Mouse (Mus musculus) lung, postnatal 25 days (tissue): ENCODE results near the gene Fxyd2.

ENCODE experiments used
- DNase-seq: peaks from one replicate; pipeline ENCODE4 v3.0.0; 2022; ENCODE audit warnings: low spot score

Gene Fxyd2

DNA sequence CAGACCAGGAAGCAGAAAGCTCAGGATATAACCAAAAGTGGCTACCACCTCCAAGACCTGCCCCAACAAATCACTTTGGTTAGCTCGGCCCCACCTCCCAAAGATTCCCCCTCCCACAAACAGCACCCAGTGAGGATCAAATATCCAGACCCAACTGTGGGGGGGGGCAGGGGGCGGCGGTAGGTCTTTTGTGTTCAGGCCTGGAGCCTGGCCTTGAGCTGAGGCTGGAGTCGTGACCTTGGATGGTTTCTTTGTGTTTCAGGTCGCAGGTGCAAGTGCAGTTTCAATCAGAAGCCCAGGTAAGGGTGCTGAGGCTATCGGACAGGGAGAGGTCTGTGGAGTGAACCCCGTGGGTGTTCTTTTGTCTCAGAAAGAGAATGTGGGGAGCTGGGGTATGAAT, 8.2 kb upstream of the Fxyd2 start:
- no peak for DNase-seq

DNA sequence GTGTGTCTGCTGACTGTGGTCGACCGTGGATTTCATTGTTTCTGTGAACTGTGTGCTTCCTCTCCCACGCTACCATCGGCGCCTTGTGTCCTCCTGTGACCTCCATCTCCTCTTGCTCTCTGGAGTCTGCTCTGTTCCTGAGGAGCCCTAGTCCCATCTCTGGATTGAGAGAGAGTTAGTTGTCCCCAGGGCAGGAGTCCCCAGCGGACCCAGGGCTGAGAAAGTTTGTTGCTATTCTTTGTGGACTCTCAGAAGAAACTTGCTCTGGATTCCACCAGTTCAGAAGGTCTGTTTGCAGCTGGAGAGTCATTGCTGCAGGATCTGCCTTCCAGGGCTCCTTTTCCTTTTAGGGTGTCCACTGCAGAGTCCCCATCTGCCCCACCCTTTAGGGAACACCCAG, 4.3 kb upstream of the Fxyd2 start:
- no peak for DNase-seq

DNA sequence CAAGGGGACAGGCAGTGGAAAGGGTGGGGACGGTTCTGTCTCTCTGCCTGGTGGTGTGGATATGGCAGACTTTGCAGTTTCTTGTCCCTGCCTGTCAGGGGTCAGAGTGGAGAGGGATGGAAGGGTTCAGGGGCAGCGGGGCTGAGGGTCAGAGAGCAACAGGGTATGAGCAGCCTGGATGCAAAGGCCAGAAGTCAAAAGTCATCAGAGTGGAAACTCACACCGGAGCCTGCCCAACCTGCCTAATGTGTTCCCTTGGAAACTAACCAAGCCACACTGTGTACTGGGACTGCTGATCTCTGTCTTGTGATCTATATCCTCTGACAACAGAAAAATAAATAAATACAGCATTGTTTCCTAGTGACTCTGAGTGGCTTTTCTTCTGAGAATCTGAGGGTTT, 3.7 kb upstream of the Fxyd2 start:
- DNase-seq = no peak

DNA sequence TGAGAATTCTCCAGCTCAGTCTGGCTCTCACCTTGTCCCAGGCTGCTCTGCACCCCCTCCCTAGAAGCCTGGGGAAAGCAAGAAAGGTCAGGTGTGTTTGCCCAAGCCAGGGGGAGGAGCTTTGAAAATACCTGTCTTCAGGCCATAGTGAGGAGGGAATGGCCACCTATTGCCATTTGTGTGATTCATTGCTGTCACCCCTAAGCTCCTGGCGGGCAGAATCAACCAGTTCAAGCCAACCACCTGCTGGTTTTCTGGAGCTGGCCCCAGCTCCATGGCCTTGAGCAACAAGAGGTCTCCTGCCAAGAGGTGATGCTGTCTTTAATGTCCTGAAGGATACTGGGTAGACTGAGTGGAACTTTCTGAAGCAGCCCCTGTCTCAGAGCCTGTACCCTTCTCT, 1.1 kb upstream of the Fxyd2 start:
- no peak for DNase-seq

- DNase-seq = no peak
Observed at GRCm38 (mm10) chr9:45401851-45402250, 2.4 kb downstream of the Fxyd2 start.

- DNase-seq = no peak
Observed at GRCm38 (mm10) chr9:45402957-45403356, 3.5 kb downstream of the Fxyd2 start.

- no peak for DNase-seq
Observed at GRCm38 (mm10) chr9:45405694-45406093, 6.2 kb downstream of the Fxyd2 start.

DNA sequence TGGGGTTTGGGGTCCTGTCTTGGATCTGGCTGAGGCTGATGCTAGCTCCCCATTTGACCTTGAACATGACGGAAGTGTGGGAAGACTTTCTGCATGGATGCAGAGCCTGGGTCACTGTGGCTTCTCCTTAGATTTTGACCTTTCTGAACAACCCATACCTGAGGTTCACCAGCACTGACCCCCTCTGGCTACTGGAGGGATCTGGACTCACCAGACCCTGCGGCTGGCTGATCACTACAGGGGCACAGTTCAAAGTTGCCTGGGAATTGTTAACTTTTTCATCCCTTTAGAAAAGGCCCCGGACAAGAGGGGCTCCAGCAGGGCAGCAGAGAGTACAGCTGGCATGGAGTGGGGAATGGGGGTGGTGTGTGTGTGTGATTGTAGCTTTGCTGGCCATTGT, 7.3 kb downstream of the Fxyd2 start:
- no peak for DNase-seq

DNA sequence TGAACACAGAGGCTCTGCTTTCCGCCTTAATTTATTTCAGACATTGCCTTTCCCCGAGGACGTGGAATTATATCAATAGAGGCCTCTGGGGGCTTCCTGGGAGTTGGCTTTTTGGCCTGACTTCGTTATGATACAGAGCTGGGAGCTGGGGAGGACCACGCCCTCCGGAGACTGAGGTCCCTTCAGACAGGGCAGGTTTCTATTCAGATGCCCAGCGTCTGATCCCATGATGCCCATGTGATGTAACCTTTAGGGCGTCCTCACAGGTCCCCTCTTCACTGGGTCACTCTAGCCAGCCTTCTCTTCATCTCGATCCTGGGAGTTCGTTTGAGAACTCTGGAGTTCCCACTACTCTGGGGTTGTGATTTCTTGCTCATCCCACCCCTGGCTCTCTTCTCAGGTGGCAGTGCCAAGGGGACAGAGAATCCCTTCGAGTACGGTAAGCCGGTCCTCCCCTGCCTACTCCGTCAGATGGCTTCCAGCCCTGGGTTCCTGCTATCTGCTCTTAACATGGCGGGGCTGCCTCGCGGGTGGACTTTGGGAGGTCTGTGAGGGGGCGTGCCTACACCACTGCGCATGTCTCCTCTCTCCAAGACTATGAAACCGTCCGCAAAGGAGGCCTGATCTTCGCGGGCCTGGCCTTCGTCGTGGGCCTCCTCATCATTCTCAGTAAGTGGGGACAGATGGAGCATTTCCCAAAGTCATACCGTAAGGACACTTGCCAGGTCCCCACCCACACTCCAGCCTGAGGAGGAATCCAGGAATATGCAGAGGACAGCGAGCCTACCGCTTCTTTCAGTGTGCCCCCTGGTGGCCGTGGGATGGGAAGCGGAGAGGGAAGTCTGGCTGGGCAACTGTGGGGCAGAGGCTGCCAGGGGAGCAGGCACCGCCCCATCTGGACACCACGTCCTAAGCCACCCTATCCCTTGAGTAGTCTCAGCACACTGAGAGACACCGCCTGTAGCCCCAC, 8.5 kb downstream of the Fxyd2 start:
- peak; percentile 64 for DNase-seq

GRCm38 (mm10) chr9:45410193-45410592, 10.7 kb downstream of the Fxyd2 start:
- no peak for DNase-seq

- DNase-seq = no peak
Observed at GRCm38 (mm10) chr9:45410614-45411013, 11.1 kb downstream of the Fxyd2 start.

DNA sequence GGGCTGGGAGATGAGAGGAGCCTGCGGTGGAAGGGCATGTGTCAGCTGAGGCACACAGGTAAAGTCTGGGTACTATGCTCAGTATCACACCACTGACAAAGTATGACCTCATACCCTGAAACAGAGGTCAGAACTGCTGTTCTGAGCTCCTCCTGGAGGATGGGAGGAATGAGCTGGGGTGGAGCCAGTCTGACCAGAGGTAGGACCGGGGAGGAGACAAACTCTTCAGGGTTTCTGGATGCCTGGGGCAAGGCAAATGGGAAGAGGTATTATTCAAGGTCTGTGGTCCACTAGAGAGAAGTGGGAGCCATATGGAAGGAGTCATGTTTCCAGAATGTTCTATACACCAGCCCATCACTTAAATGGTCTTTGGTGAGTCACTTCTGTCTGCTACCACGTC, 11.6 kb downstream of the Fxyd2 start:
- DNase-seq = no peak

- DNase-seq = peak; percentile 53
Observed at GRCm38 (mm10) chr9:45411803-45412202, 12.3 kb downstream of the Fxyd2 start.

- peak; percentile 81 for DNase-seq
Observed at GRCm38 (mm10) chr9:45412287-45412686, 12.8 kb downstream of the Fxyd2 start.

DNA sequence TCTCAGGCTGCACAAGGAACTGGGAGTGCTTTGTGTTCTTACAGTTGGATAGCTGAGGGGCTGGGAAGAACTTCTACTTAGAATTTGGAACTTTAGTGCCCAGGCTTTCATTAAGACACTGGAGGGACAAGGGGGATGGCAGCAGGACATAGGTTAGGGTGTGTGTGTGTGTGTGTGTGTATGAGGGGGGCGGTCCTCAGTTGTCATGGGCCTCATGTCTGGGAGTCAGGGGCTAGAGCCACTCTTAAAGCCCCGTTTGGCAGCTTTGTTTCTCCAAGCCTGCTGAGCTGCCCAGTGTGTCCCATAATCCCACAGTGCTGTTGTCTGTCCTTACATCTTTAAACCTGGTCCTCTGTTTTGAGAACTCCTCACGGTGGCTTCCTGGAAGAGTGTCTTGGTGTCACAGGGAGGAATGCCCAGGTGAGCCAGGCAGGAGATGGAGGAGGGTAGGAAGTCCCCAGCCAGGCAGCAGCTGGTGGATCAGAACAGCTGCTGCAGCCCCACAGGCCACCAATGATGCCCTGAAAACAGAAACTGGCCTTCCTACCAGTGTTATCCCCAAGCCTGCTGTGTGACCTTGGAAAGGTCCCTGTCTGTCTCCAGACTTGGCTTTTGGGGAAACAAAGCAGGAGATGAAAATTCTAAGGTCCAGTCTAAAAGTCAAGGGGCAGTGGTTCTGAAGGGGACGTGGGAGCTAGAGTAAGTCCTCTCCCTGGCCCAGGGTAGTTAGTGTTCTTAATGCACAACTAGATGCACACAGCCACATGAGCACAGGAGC, 13.4 kb downstream of the Fxyd2 start:
- DNase-seq = no peak

GRCm38 (mm10) chr9:45413478-45414140, 14.1 kb downstream of the Fxyd2 start:
- peak; percentile 12 for DNase-seq

GRCm38 (mm10) chr9:45415912-45416311, 16.4 kb downstream of the Fxyd2 start:
- DNase-seq = peak; percentile 18

- DNase-seq = peak; percentile 63
Observed at GRCm38 (mm10) chr9:45417245-45417644, 17.8 kb downstream of the Fxyd2 start.

DNA sequence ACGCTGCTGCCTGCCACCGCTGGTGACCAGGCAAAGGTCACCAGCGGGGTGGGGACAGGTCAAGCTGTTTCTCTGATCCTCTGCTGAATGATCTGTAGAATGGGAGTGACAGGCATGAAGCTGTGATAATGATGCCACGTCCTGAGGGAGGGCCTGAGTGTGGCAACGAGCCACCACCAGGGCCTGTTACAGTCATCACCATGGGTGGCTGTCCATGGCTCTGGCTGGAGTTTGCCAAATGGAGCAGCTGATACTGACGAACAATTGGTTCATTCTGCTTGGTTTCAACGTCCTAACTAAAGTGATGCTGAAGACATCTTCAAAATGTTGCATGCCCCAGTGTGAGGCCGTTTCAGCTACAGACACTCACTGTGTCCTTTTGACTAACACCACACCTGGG, 18.8 kb downstream of the Fxyd2 start:
- no peak for DNase-seq

GRCm38 (mm10) chr9:45421209-45421608, 21.7 kb downstream of the Fxyd2 start:
- no peak for DNase-seq

- DNase-seq = no peak
Observed at GRCm38 (mm10) chr9:45422761-45423298, 23.4 kb downstream of the Fxyd2 start.

GRCm38 (mm10) chr9:45426456-45426855, 27.0 kb downstream of the Fxyd2 start, which contains the start of gene Dscaml1:
Gene Dscaml1 (plus strand): TSS chr9:45426628.
- no peak for DNase-seq
